Mouse (Mus musculus): ENCODE measurements around the gene Mast4. TPM values are rescaled to one million over a fixed set of nuclear protein-coding genes. Genes with fewer than 3 reads are reported as not detected.

Gene Mast4
- polyA plus RNA-seq, 1 experiment, result 10.4 TPM

- Histone ChIP-seq H3K27ac (ENCODE audit: control insufficient read depth, insufficient read depth, low read length) (no peak overlapping the region), H3K36me3 (ENCODE audit: control insufficient read depth, insufficient read depth, low read length) (no peaks in the 10 kb centered on the region), H3K27me3 (ENCODE audit: control insufficient read depth, insufficient read depth, low read length) (no peaks in the 10 kb centered on the region), H3K4me3 (ENCODE audit: control insufficient read depth, insufficient read depth, low read length) (no peak overlapping the region), H3K4me1 (replicated peaks; ENCODE audit: control insufficient read depth, insufficient read depth, low read length) (0 out of 2 replicates have a peak, but pooled peaks cover 3% of the 10 kb centered on the region)
- 89% methylated on average over 1 of the region's 1 CpGs for WGBS
- no peak for DNase-seq
- TF ChIP-seq CTCF (IDR thresholded peaks at IDR 0.05; ENCODE audit: borderline replicate concordance, control insufficient read depth, extremely low read depth, insufficient read depth, low read length, poor library complexity) (no peak), POLR2A (IDR thresholded peaks at IDR 0.05; ENCODE audit: control insufficient read depth, extremely low read depth, insufficient read depth, low read length, poor library complexity) (no peak)
Measured at GRCm38 (mm10) chr13:102688121-102688520, 646.2 kb downstream of the Mast4 start.

GRCm38 (mm10) chr13:102684890-102685289 is 649.4 kb downstream of the Mast4 start:
- Histone ChIP-seq H3K27ac (ENCODE audit: control insufficient read depth, insufficient read depth, low read length) (no peak overlapping the region), H3K27me3 (ENCODE audit: control insufficient read depth, insufficient read depth, low read length) (no peaks in the 10 kb centered on the region), H3K4me3 (ENCODE audit: control insufficient read depth, insufficient read depth, low read length) (no peak overlapping the region), H3K36me3 (ENCODE audit: control insufficient read depth, insufficient read depth, low read length) (no peaks in the 10 kb centered on the region), H3K4me1 (replicated peaks; ENCODE audit: control insufficient read depth, insufficient read depth, low read length) (no peaks in the 10 kb centered on the region)
- WGBS, result 94% methylated on average over 4 of the region's 4 CpGs
- TF ChIP-seq POLR2A (IDR thresholded peaks at IDR 0.05; ENCODE audit: control insufficient read depth, extremely low read depth, insufficient read depth, low read length, poor library complexity) (no peak), CTCF (IDR thresholded peaks at IDR 0.05; ENCODE audit: borderline replicate concordance, control insufficient read depth, extremely low read depth, insufficient read depth, low read length, poor library complexity) (no peak)
- no peak for DNase-seq

Data from thymus, adult 2 months (tissue).